Mouse (Mus musculus): ENCODE results near the gene Kif26b.
A peak's percentile ranks its signal among the peaks of the same experiment; 100 is the strongest.

Kif26b gene

GRCm38 (mm10) chr1:178597757-178598156 is 68.8 kb downstream of the Kif26b start:
- DNase-seq: no peak

DNA sequence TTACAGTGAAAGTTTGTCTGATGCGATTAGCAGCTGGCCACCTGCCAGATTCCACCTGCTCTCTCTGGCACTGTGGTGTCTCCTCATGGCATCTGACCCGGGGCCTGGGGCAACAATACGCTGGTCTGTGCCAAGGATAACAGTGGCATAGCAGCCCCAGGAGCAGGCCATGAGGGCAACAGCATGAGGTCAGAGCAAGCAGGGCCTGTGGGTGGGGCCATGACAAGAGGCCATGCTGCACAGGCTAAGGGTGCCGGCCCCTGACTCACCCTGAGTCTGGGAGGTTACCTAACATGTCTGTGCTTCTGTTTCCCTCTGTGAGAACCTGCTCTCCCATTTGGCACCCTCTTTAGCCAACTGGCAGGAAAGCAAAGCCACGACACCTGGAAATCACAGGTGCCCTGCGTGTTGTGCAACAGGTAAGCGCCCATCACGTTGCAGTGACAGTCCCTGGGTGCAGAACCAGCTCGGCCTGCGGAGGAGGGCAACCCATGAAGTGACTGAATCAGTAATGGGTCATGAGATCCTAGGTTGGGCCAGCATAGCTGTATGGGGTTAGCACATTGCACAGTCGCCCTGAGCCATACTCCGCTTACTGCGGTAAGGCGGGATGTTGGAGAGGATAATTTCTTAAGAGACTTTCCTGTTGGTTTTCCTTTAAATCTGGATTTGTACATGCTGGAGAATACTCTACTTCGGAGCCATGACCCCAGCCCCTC is 72.1 kb downstream of the Kif26b start:
- DNase-seq: peak; percentile 61

DNA sequence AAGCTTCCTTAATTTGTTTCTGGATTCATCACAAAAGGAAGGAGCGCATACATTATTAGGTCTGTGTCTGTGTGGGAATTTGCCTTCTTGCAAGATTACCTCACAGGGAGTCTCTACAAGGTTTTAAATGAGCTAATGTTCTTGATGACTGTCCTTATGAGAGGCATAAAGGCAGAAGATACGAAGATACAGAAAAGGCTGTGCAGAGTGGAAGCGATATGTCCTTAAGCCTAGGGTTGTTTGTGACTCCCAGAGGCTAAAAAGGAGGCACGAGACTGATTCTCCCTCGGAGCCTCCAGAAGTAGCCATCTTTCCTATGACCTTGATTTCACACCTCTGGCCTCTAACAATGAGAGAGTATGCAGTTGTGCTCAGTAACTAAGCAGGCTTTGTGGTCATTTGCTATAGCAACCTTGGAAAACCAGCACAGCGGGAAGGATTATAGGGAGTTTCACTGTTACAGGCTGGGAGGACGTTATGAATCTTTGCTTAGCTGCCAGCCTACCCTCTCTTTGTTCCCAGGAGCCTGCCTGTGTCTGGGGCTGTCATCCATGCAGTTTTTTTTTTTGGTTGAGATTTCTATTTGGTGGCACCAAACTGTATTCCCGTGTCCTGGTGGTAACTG is 80.3 kb downstream of the Kif26b start:
- DNase-seq: no peak

DNA sequence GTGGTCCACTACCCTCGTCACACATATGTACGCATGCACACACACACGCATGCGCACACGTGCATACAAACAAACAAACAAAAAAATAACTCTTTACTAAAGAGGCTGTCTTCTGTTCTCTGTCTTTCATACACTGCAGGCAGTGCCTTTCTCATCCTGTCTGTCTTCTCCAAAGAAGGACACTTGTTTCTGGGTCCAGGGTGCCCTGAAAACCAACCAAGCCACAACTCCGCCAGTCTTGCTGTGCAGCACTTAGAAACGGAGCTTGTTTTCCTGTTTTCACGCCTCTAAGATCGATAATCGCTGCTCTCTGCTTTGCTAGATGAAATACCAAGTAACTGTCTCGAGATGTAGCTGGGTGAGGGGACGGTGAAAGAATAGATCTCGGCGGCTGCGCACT is 82.6 kb downstream of the Kif26b start:
- no peak for DNase-seq

GRCm38 (mm10) chr1:178621301-178621700 is 92.4 kb downstream of the Kif26b start:
- DNase-seq: no peak

DNA sequence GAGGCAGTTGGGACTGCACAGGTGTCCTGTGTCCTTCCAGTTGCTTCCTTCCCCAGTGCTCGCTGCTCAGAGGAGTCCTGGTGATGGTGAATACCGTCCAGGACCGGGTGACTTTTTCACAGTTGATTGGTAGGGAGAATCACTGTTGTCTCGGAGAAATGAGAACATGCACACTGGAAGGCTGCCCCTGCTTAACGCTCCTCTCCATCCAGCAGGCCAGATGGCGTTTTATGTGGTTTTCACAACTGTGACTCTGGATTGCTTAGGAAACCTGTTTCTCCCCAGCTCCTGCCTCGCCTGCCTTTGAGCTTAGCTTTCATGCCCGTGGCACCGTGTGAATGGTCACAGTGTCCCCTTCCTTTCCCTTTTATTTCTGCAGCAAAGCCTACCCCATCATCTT is 95.0 kb downstream of the Kif26b start:
- no peak for DNase-seq

GRCm38 (mm10) chr1:178626961-178627381 is 98.0 kb downstream of the Kif26b start:
- DNase-seq: peak; percentile 26

DNA sequence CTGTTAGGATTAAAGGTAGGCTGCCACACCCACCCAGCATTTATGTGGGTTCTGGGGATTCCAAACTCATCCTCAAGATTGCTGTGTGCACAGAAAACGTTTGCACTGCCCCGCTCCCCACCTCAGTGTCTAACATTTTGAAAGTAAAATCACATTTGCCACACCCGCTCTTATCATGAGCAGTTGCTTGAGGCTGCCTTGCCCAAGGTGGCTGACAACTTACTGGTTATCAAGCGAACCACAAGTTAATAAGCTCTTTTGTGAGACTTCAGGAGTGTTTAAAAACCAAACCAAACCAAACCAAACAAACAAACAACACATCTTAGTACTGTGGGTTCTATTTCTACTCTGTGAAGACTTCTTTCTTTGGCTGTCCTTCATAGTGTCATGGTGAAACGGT is 101.1 kb downstream of the Kif26b start:
- no peak for DNase-seq

DNA sequence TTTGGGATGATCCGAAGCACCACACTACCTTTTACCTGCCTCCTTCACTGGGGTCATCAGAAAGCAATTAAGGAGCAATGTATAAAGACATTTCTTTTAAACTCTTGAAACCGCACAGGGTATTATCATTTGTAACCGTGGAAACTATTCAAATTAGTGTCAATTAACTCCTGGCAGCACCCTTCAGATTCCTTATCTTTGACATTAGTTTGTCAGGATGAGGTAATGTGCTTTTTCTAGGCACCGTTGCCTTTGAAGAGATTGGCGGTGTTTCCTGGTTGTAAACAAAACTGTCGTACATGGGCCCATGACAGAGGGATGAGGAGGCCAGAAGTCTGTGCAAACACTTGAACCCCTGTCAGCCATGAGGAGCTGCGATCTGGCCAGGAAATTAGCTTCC is 102.9 kb downstream of the Kif26b start:
- no peak for DNase-seq

DNA sequence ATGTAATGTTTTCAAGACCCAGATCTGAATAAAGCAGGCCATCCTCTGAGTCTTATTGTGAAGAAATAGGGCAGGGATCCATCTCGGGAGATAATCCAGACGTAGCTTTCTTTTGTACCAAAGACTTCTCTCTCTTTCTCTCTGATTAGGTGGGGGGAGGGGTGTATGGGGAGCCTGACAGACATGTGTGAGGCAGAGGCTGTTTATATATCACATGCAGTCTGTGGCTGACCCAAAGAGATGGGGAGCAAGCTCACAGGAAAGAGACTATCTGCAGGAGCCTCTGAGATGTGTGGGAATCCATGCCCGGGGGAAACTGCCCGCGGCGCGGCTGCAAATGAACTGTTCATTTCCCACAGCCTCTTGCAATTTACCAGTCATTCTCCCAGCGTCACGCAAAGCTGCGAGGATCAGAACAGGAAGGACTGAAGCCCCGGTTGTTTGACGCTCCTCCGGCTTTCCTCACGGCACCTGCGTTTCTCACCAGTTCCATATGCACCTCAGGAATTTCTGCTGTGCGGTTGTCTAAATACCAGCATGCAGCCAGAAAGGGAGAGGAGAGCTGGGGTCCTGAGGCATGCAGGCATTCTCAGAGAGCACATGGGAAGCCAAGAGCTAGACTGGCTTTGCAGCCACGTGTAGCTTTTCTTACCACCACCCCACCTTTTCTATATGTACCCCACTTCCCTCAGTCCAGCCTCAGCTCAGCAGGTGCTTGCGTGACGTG is 105.6 kb downstream of the Kif26b start:
- DNase-seq: no peak

DNA sequence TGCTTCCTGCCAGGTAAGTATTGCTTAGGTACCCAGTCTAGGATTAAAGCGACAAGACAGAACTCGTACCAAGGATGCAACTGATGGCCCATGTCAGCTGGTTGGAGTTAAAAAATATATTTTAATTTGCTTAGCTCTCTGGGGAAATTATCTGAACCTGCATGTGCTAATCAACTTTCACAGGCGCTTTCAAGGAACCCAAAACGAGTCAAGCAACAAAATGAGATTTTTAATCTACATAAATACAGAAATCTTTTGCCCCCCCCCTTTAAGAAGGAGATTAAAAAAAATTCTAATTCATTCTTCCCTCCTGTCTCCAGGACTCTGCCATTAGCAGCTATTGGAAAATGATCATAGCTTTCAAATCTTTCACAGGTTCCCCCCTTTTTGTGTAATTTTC is 106.5 kb downstream of the Kif26b start:
- no peak for DNase-seq

DNA sequence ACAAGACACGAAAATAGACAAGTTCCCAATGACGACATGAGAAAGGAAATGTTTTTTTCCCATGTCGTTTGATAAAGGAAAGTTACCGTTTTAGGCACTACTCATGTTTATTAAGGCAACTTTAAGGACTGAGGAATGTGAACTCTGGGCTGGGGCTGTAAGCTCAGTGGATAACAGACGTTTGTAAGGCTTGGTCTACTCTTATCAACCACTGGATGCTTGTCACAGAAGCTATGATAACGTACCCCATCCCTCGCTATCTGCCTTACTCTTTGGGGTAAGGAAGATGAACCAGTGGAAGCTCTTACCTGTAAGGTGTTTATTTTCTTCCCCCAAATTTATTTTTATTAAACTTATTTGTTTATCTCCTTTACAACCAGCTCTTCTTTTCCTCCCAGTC is 108.4 kb downstream of the Kif26b start:
- DNase-seq: no peak

- no peak for DNase-seq
Measured at GRCm38 (mm10) chr1:178639951-178640350, 111.0 kb downstream of the Kif26b start.

- DNase-seq: peak; percentile 53
Measured at GRCm38 (mm10) chr1:178640719-178641455, 112.0 kb downstream of the Kif26b start.

DNA sequence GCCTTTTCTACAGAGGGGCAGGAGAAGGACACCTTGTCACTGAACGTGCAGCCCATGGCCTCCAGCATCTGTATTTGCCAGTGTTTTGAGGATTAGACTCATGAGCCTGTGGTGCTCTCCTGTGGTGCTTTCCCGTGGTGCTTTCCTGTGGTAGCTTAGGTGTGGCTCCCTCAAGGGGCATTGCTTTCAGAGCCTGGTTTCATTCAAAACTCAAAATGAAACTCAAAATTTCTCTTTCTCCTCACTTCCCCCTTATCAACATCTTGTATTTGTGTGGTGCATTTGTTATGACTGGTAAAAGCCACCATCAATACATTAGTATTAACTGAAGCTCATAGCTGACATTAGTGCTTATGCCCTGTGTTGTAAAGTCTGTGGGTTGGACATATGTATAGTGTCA is 112.9 kb downstream of the Kif26b start:
- no peak for DNase-seq

- no peak for DNase-seq
Measured at GRCm38 (mm10) chr1:178644954-178645353, 116.0 kb downstream of the Kif26b start.

GRCm38 (mm10) chr1:178646589-178646988 is 117.7 kb downstream of the Kif26b start:
- no peak for DNase-seq

DNA sequence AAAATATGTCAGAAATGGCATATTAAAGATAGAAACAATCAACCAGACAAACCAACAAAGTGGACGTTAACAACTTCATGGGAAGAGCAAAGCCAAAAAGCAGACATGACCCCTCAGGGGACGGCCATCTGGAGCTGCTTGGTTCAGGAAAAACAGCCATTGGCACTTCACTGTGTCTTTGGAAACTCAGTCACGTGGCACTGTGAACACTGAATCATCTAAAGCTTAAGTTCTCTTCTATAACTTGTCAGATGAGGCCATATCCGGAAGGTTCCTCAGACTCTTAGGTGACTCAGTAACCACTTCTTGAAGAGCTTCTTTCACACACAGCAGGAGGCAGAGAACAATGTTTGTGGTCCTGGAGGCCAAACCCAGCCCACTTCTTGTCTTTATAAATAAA is 126.6 kb downstream of the Kif26b start:
- no peak for DNase-seq

DNA sequence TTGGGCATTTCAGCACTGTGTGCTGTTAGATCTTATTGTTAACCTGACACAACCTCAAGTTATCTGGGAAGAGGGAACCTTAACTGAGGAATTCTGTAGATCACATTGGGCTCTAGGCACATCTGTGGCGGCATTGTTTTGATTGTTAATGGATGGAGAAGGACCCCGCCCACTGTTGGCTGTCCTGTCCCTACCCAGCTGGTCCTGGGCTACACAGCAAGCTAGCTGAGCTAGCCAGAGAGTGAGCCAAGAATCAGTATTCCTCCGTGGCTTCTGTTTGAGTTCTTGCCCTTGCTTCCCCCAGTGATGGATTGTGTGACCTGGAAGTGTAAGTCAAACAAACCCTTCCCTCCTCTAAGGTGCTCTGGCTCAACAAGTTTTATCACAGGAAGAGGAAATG is 132.1 kb downstream of the Kif26b start:
- no peak for DNase-seq

DNA sequence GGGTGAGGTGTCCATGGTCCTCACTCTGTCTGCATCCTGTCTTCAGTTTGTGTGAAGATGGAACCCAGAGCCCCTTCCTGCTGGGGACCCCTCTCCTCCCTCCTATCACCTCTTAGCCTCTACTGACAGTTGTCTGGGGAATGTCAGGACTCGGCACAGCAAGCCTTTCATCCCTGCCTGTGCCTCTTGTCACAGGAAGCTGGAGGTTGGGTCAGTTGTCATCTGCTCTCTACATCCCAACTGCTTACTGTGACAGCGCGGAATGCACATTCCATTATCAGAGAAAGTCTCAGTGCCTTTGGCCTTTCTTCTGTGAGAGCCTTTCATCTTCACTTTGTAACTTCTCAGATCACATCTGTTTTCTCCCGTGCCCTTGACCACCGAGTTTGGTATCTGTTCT is 132.6 kb downstream of the Kif26b start:
- DNase-seq: no peak

DNA sequence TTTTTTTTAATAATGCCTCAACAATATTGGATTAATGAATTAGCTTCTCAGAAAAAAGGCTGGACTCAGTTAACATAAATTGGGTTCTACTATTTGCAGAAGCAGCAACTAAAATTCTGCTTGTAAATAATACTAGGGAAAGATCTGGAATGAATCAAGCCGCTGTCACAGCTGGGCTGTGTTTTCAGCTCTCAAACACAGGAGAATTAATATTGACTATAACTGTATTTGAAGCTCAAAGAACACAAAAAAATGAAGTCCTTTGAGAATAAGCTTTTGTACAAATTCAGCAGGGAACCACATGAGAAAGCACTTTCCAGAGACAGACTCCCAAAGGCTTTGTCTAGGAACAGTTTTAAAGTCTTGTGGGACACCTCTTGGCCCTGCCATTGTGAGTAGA is 134.6 kb downstream of the Kif26b start:
- no peak for DNase-seq

GRCm38 (mm10) chr1:178664271-178664969 is 135.5 kb downstream of the Kif26b start:
- no peak for DNase-seq

DNA sequence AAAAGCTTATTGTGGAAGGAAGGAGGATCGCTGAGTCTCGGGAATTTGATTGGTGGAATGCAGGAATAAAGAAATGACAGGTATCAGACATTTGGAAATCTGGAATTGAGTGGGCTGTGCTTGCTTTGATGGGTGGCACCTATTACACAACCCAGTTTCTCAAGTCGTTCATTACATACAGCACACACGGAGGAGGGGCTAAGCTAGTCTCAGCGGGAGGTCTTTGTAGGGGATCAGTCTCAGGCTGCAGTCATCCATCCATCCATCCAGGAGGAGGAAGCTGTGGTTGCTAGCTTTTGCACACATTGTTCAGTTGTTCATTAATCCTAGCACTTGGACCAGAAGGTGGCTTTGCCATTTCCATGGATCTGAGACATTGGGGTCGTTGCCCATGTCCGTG is 137.6 kb downstream of the Kif26b start:
- DNase-seq: no peak

Measured in kidney, postnatal 10 days (tissue).